Mouse (Mus musculus) thymus, postnatal 4 days (tissue): ENCODE results near the gene Acss2.

ENCODE experiments used
- DNase-seq: peaks from one replicate; pipeline ENCODE4 v3.0.0; 2021

The Acss2 gene

DNA sequence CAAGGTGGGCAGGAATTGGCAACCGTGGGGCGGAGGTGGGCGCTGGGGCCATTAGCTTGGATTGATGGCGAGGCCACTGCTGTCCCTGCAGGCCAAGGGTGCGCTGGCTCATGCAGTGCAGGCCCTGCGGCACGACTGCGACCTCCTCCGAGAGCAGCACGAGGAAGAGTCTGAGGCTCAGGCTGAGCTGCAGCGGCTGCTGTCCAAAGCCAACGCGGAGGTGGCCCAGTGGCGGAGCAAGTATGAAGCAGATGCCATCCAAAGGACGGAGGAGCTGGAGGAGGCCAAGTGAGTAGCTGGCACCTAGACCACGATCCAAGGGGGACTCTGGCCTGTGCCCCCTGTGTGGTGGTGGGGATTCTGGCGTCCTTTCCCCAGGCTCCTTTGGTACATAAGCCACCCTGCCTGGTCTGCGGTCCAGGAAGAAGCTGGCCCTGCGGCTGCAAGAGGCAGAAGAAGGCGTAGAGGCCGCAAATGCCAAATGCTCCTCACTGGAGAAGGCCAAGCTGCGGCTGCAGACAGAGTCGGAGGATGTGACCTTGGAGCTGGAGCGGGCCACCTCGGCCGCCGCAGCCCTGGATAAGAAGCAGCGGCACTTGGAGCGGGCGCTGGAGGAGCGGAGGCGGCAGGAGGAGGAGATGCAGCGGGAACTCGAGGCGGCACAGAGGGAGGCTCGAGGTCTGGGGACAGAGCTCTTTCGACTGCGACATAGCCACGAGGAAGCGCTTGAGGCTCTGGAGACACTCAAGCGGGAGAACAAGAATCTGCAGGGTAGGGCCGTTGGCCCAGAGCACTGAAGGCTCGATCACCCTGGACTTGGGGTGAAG lies 113.1 kb downstream of the Acss2 start:
- peak; percentile 55 for DNase-seq

DNA sequence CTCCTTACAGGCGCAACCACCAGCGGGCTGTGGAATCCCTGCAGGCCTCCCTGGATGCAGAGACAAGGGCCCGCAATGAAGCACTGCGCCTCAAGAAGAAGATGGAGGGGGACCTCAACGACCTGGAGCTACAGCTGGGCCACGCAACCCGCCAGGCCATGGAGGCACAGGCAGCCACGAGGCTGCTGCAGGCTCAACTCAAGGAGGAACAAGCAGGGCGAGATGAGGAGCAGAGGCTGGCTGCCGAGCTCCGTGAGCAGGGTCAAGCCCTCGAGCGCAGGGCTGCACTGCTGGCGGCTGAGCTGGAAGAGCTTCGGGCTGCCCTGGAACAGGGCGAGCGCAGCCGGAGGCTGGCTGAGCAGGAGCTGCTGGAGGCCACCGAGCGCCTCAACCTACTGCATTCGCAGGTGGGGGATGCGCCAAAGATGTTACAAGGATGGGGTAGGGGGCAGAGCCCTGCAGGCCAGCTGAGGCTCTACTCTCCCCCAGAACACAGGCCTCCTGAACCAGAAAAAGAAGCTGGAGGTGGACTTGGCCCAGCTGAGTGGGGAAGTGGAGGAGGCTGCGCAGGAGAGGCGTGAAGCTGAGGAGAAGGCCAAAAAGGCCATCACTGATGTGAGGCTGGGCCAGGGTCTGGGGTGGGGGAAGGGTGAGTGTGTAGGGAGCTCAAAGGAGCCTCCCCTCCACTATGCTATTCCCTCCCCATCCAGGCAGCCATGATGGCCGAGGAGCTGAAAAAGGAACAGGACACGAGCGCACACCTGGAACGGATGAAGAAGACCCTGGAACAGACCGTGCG lies 114.6 kb downstream of the Acss2 start:
- DNase-seq = no peak

DNA sequence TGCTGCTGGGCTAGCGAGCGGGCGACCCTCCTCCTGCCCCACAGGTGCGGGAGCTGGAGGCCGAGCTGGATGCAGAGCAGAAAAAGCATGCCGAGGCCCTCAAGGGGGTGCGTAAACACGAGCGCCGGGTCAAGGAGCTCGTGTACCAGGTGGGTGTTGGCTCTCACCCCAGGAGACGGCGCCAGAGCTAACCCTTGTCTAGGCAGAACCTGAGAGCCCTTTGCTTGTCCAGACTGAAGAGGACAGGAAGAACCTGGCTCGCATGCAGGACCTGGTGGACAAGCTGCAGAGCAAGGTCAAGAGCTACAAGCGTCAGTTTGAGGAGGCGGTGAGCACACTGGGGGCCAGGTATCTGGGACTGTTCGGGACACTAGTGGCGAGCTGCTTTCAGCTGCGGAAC lies 115.4 kb downstream of the Acss2 start:
- no peak for DNase-seq

DNA sequence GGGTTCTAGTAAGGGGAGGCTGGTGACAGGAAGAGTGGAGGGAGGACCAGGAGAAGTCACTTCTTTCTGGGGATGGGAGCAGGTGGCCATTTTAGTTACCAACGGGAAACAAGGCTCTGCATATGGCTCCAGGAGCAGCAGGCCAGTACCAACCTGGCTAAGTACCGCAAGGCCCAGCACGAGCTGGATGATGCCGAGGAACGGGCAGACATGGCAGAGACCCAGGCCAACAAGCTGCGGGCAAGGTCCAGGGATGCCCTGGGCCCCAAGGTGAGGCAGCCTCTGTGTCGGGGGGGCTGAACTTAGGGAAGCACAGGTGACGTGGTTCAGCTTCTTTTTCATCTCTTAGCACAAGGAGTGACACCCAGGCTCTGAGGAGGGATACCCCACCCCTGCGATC lies 116.0 kb downstream of the Acss2 start:
- no peak for DNase-seq

DNA sequence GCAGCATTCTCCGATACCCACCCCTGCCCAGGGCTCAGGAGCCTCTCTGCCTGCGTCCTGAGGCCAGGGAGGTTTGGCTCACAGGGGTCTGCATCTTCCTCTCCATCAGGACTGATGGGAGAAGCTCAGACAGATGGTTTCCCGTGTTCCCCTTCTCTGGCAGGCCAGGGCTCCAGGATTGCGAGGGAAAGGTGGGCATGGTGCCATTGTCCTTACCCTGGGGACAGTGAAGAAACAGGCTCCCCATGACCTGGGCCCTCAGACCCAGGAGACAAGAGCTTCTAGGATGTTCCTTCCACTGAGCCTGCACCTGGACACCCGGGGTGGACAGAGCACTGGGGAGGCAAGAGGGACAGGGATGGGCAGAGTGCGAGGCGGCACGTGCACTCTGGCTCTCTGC lies 116.8 kb downstream of the Acss2 start:
- DNase-seq = no peak
